Mouse (Mus musculus): ENCODE results near the gene Mex3a. TPM values are rescaled to one million over a fixed set of nuclear protein-coding genes. Genes with fewer than 3 reads are reported as not detected.

Mex3a gene
- polyA plus RNA-seq, 1 experiment from 2014 or later, result 22.8 TPM

- H3K27me3 ChIP-seq (ENCODE audit: insufficient read depth, poor library complexity, severe bottlenecking), result no peaks in the 10 kb centered on the region
- H3K4me1 ChIP-seq, result peaks cover 66% of the 10 kb centered on the region
- peak overlapping the region; percentile 93 for H3K27ac ChIP-seq
- H3K36me3 ChIP-seq, result no peaks in the 10 kb centered on the region
- 54% methylated on average over 13 of the region's 13 CpGs for WGBS
- DNase-seq (ENCODE audit: low spot score), result no peak
- H3K4me3 ChIP-seq, result peak overlapping the region; percentile 63
- H3K9me3 ChIP-seq, result no peaks in the 10 kb centered on the region
Observed at GRCm38 (mm10) chr3:88510421-88511289, 21.5 kb upstream of the Mex3a start.

DNA sequence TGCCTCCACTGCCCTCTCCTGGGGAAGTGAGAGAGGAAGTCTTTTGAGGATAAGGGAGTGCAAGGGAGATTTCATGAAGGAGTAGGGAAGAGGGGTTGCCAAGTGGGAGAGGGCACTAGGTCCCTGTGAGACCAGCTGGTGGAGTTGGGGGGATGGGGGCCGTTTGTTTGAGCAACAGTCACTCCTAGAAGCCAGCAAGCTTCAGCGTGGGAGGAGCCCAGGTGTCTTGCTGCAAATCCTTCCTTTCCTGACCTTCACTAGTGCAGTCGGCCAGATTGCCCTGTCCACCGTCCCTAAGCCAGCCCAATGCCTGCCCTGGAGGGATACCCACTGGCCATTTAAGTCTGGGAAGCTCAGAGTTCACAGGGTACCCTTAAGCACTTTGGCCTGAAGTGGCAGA is 20.6 kb upstream of the Mex3a start:
- no peak for DNase-seq (ENCODE audit: low spot score)
- no peak overlapping the region for H3K4me3 ChIP-seq
- no peaks in the 10 kb centered on the region for H3K36me3 ChIP-seq
- peak overlapping the region; percentile 74 for H3K27ac ChIP-seq
- peaks cover 62% of the 10 kb centered on the region for H3K4me1 ChIP-seq
- H3K9me3 ChIP-seq, result no peaks in the 10 kb centered on the region
- no peaks in the 10 kb centered on the region for H3K27me3 ChIP-seq (ENCODE audit: insufficient read depth, poor library complexity, severe bottlenecking)
- WGBS, result 52% methylated on average over 4 of the region's 4 CpGs

- Histone ChIP-seq H3K36me3 (no peaks in the 10 kb centered on the region), H3K4me3 (0 out of 2 replicates have a peak overlapping the region, but pooled peaks have one; percentile 2), H3K27ac (peak overlapping the region; percentile 74), H3K4me1 (peaks cover 56% of the 10 kb centered on the region), H3K9me3 (no peaks in the 10 kb centered on the region), H3K27me3 (ENCODE audit: insufficient read depth, poor library complexity, severe bottlenecking) (no peaks in the 10 kb centered on the region)
- 32% methylated on average over 6 of the region's 6 CpGs for WGBS
- DNase-seq (ENCODE audit: low spot score), result no peak
Observed at GRCm38 (mm10) chr3:88512141-88512895, 19.9 kb upstream of the Mex3a start.

GRCm38 (mm10) chr3:88512896-88513545 is 19.2 kb upstream of the Mex3a start:
- DNase-seq (ENCODE audit: low spot score), result no peak
- 32% methylated on average over 12 of the region's 15 CpGs for whole genome bisulfite sequencing

DNA sequence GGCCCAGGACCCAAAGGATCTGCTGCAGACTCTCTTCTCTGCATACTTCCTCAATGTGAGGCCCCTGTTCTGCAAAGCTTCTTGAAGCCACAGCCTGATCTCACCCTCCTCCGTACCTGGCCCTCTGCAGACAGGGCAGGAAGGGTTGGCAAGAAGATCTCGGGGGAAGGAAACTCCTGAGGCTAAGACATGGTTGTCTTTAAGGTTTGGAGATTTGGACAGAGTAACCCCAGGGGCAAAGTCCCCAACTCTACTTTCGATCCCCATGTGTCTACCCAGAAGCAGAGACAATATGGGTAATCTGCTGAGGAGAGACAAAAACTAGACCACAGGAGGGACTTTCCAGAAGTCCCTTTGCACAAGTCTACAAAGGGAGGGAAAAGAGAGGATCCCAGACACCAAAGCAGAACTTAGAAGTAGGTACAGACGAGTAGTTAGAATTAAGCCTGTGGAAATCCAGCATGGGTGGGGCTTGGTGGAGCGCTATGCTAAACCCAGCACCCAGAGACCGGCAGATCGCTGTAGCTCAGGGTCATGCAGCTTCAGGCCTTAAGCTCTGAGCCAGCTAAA is 18.6 kb upstream of the Mex3a start:
- DNase-seq (ENCODE audit: low spot score), result no peak
- Histone ChIP-seq H3K4me3 (no peak overlapping the region), H3K9me3 (no peaks in the 10 kb centered on the region), H3K4me1 (peaks cover 55% of the 10 kb centered on the region), H3K36me3 (no peaks in the 10 kb centered on the region), H3K27ac (peak overlapping the region; percentile 74), H3K27me3 (ENCODE audit: insufficient read depth, poor library complexity, severe bottlenecking) (no peaks in the 10 kb centered on the region)
- WGBS, result 78% methylated on average over 7 of the region's 7 CpGs

More at GRCm38 (mm10) chr3:88512896-88513545, 19.2 kb upstream of the Mex3a start:
- Histone ChIP-seq H3K27me3 (ENCODE audit: insufficient read depth, poor library complexity, severe bottlenecking) (no peaks in the 10 kb centered on the region), H3K27ac (peak overlapping the region; percentile 74), H3K9me3 (no peaks in the 10 kb centered on the region), H3K36me3 (no peaks in the 10 kb centered on the region), H3K4me3 (0 out of 2 replicates have a peak overlapping the region, but pooled peaks have one; percentile 2), H3K4me1 (peaks cover 55% of the 10 kb centered on the region)

DNA sequence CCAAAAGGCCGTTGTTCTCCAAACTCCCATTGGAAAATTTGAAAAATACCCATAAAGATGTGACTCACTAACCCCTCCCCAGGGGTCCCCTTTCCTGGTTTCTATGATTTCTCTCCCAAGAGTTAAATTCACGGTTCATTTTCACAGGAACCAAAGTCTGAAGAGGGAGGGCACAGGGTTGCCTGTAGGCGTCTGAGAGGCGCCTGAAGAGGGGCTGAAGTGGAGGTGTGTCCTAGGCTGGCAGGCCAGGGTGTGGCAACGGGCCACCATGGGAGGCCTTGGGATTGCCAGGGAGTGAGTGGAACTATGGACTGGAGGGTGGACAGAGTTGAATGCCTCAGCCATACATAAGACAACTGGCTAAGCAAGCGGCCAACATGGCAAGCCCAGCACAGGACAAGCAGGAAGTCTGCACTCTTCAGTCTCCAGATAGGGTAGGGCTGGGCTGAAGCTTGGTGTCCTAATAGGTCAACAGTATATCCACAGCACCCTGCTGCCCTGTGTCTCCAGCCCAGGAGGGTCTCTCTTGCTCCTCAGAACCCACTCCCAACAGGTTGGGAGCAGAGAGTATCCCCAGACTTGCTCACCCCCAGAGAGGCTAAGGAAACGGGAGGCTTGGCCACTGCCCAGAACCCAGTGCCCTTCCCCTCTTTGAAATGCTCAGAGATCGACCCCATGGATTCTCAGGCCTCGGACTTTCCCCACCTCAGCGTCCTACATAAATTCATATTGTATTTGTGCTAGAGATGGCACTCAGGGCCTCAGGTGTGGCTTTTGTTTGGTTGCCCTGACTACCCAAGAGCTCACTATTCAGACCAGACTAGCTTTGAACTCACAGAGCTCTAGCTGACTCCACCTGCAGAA is 17.7 kb upstream of the Mex3a start:
- peaks cover 52% of the 10 kb centered on the region for H3K4me1 ChIP-seq
- DNase-seq (ENCODE audit: low spot score), result no peak
- no peaks in the 10 kb centered on the region for H3K9me3 ChIP-seq
- 72% methylated on average over 10 of the region's 10 CpGs for WGBS
- H3K36me3 ChIP-seq, result no peaks in the 10 kb centered on the region
- H3K27ac ChIP-seq, result no peak overlapping the region
- H3K27me3 ChIP-seq (ENCODE audit: insufficient read depth, poor library complexity, severe bottlenecking), result no peaks in the 10 kb centered on the region
- no peak overlapping the region for H3K4me3 ChIP-seq

GRCm38 (mm10) chr3:88515095-88515386 is 17.2 kb upstream of the Mex3a start:
- no peak overlapping the region for H3K4me3 ChIP-seq
- DNase-seq (ENCODE audit: low spot score), result no peak
- H3K36me3 ChIP-seq, result no peaks in the 10 kb centered on the region
- no peaks in the 10 kb centered on the region for H3K9me3 ChIP-seq
- no peak overlapping the region for H3K27ac ChIP-seq
- peaks cover 46% of the 10 kb centered on the region for H3K4me1 ChIP-seq
- WGBS, result 98% methylated on average over 2 of the region's 2 CpGs
- no peaks in the 10 kb centered on the region for H3K27me3 ChIP-seq (ENCODE audit: insufficient read depth, poor library complexity, severe bottlenecking)

DNA sequence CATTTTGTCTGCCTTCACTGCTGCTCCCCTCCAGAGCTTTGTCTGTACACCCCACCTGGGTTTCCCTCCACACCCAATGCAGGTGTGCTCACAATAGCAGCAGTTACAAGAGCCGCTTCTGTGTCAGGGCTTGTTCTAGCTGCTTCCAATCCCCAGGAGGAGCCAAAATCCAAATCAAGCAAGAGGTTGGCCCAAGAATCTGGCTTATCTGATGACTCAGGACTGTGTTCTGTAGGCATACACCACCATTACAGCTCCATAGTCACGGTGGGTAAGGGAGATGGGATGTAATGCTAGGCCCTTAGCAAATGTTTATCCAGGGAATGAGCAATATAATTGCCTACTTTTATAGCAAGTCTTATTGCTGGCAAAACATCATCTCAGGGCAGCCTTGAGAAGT is 15.8 kb upstream of the Mex3a start:
- Histone ChIP-seq H3K36me3 (no peaks in the 10 kb centered on the region), H3K27ac (no peak overlapping the region), H3K27me3 (ENCODE audit: insufficient read depth, poor library complexity, severe bottlenecking) (no peaks in the 10 kb centered on the region), H3K4me1 (peaks cover 34% of the 10 kb centered on the region), H3K9me3 (no peaks in the 10 kb centered on the region), H3K4me3 (no peak overlapping the region)
- 76% methylated on average over 2 of the region's 2 CpGs for WGBS
- DNase-seq (ENCODE audit: low spot score), result no peak

GRCm38 (mm10) chr3:88518411-88518810 is 13.8 kb upstream of the Mex3a start:
- Histone ChIP-seq H3K27me3 (ENCODE audit: insufficient read depth, poor library complexity, severe bottlenecking) (no peaks in the 10 kb centered on the region), H3K4me1 (peaks cover 18% of the 10 kb centered on the region), H3K27ac (no peak overlapping the region), H3K9me3 (no peaks in the 10 kb centered on the region), H3K4me3 (no peak overlapping the region), H3K36me3 (0 out of 2 replicates have a peak, but pooled peaks cover 5% of the 10 kb centered on the region)
- WGBS, result 84% methylated on average over 4 of the region's 4 CpGs
- DNase-seq (ENCODE audit: low spot score), result no peak

GRCm38 (mm10) chr3:88520078-88520477 is 12.1 kb upstream of the Mex3a start:
- Histone ChIP-seq H3K4me1 (peaks cover 4% of the 10 kb centered on the region; the same call in 1 of the 2 replicates), H3K4me3 (no peak overlapping the region), H3K27ac (no peak overlapping the region), H3K27me3 (ENCODE audit: insufficient read depth, poor library complexity, severe bottlenecking) (no peaks in the 10 kb centered on the region), H3K9me3 (no peaks in the 10 kb centered on the region), H3K36me3 (peaks cover 22% of the 10 kb centered on the region)
- DNase-seq (ENCODE audit: low spot score), result no peak
- WGBS, result 64% methylated on average over 2 of the region's 2 CpGs

DNA sequence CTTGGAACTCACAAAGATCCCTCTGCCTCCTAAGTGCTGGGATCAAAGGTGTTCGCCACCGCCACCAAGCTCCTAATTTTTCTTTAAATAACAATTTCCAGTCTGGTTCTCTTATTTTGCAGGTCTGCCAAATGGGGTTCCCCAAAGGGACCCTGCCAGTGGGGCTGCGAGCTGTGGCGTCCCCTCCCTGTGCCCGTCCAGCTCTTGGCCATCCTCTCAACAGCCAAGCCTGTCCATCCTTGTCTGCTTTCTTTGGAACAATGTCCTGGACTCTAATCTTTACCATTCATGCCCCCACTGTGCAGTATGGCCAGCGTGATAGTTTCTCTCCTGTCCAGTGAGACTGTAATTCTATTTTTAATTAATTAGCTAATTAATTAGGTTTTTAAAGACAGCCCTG is 11.0 kb upstream of the Mex3a start:
- Histone ChIP-seq H3K4me1 (peaks cover 9% of the 10 kb centered on the region), H3K27ac (no peak overlapping the region), H3K9me3 (no peaks in the 10 kb centered on the region), H3K4me3 (no peak overlapping the region), H3K27me3 (ENCODE audit: insufficient read depth, poor library complexity, severe bottlenecking) (no peaks in the 10 kb centered on the region), H3K36me3 (peaks cover 24% of the 10 kb centered on the region)
- DNase-seq (ENCODE audit: low spot score), result no peak
- WGBS, result 89% methylated on average over 6 of the region's 6 CpGs

DNA sequence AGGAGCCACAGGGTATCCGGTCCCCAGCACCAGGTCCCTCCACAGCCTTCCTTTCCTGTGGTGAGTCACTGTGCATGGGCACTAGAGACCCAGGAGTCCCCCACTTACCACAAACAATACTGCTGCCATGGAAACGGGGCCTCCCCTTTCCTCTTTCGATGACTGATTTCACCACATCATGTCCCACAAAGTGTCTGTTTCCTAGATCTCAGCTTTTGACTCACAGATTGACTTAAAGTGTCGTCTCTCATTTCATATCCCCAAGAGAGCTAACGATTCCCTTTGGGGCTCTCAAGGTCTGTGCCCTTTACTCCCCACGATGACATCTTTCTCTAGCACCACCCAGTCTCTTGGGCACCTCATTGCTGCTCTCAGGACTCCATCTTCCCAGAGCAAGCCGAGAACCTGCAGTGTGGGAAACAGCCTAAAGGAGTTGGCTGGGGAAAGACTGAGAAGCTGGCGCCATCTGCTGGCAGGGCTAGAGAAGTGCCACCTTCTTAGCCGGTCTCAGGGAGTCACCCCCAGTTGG is 10.3 kb upstream of the Mex3a start:
- Histone ChIP-seq H3K9me3 (no peaks in the 10 kb centered on the region), H3K27ac (peak overlapping the region; percentile 69; the same call in 1 of the 2 replicates), H3K27me3 (ENCODE audit: insufficient read depth, poor library complexity, severe bottlenecking) (no peaks in the 10 kb centered on the region), H3K4me3 (no peak overlapping the region), H3K36me3 (peaks cover 24% of the 10 kb centered on the region), H3K4me1 (peaks cover 13% of the 10 kb centered on the region)
- DNase-seq (ENCODE audit: low spot score), result peak; percentile 89
- WGBS, result 28% methylated on average over 9 of the region's 9 CpGs

All from heart, embryonic 10.5 days (tissue).